Mouse (Mus musculus) C2C12 (cell line): ENCODE data around the gene Adcy9.

Source experiments
- CTCF ChIP-seq: IDR thresholded peaks from one replicate; pipeline ENCODE4 v1.5.1; 2011; ENCODE audit not compliant: control insufficient read depth, insufficient read depth, insufficient read length
- MAX ChIP-seq: IDR thresholded peaks from one replicate; pipeline ENCODE4 v1.6.1; 2011; ENCODE audit warnings: mild to moderate bottlenecking, control low read depth
- MYOG ChIP-seq: IDR thresholded peaks from one replicate; pipeline ENCODE4 v1.6.1; 2011; ENCODE audit not compliant: control insufficient read depth, insufficient read length; ENCODE audit errors: extremely low read depth
- USF1 ChIP-seq: IDR thresholded peaks from one replicate; pipeline ENCODE4 v1.6.1; 2011; ENCODE audit warnings: low read depth, mild to moderate bottlenecking, control low read depth, moderate library complexity

- no peak for TF ChIP-seq CTCF
- no peak for TF ChIP-seq MAX
- no peak for TF ChIP-seq USF1
- no peak for TF ChIP-seq MYOG
Observed at GRCm38 (mm10) chr16:4431841-4432240, 11.5 kb upstream of the Adcy9 start.
